Mouse (Mus musculus) liver, postnatal 0 days (tissue): ENCODE results near the gene Aes. TPM values are rescaled to one million over a fixed set of nuclear protein-coding genes. Genes with fewer than 3 reads are reported as not detected.

Experiments
- ATAC-seq: fragments of 200-750 bp; cut with Nextera tagmentation; 2 replicates; pipeline ENCODE4 v1.8.0; 2017; ENCODE audit warnings: mild to moderate bottlenecking, moderate library complexity
- DNase-seq: peaks from one replicate; pipeline ENCODE4 v3.0.0-alpha.2; 2016
- H3K27ac ChIP-seq: fragments of 300-500 bp; sonication (generic); 2 replicates; pipeline ENCODE4 v1.5.1; 2014; ENCODE audit warnings: antibody characterized with exemption, moderate library complexity, mild to moderate bottlenecking, low read depth
- H3K27me3 ChIP-seq: fragments of 300-500 bp; sonication (generic); 2 replicates; pipeline ENCODE4 v1.6.1; 2014; ENCODE audit warnings: low read length, control low read depth, mixed read lengths; ENCODE audit not compliant: insufficient read depth
- H3K36me3 ChIP-seq: fragments of 300-500 bp; sonication (generic); replicated peaks from 2 replicates; pipeline ENCODE4 v1.6.1; 2014; ENCODE audit warnings: mild to moderate bottlenecking, control low read depth, low read length, moderate library complexity, mixed read lengths; ENCODE audit not compliant: insufficient read depth
- H3K4me1 ChIP-seq: fragments of 300-500 bp; sonication (generic); 2 replicates; pipeline ENCODE4 v1.6.1; 2014; ENCODE audit warnings: antibody characterized with exemption, mild to moderate bottlenecking, control low read depth; ENCODE audit not compliant: insufficient read depth
- H3K4me2 ChIP-seq: fragments of 300-500 bp; sonication (generic); 2 replicates; pipeline ENCODE4 v1.6.1; 2014; ENCODE audit warnings: low read depth, mild to moderate bottlenecking, low read length, moderate library complexity, mixed read lengths
- H3K4me3 ChIP-seq: fragments of 300-500 bp; sonication (generic); 2 replicates; pipeline ENCODE4 v1.5.1; 2014; ENCODE audit warnings: low read depth, low read length
- H3K9ac ChIP-seq: fragments of 300-500 bp; sonication (generic); replicated peaks from 2 replicates; pipeline ENCODE4 v1.6.1; 2014; ENCODE audit warnings: mild to moderate bottlenecking, moderate library complexity
- H3K9me3 ChIP-seq: fragments of 300-500 bp; sonication (generic); 2 replicates; pipeline ENCODE4 v1.6.1; 2016; ENCODE audit warnings: mild to moderate bottlenecking, control low read depth, low read length, mixed read lengths
- CTCF ChIP-seq: sonication (generic); IDR thresholded peaks from 2 replicates; pipeline ENCODE4 v1.5.1; 2016; ENCODE audit warnings: antibody characterized with exemption, low read depth
- EP300 ChIP-seq: IDR thresholded peaks from 2 replicates; pipeline ENCODE4 v1.6.1; 2016; ENCODE audit warnings: antibody characterized with exemption, low read depth, mild to moderate bottlenecking
- WGBS: fragments of 180-500 bp; shearing (Covaris S2); extraction: QIAGEN DNeasy Blood & Tissue Kit; methylation state at CpG from one replicate; pipeline ENCODE4 v1.1.7; 2014; ENCODE audit not compliant: insufficient replicate concordance; 5-methylcytosine and 5-hydroxymethylcytosine counted together
- polyA plus RNA-seq: library from polyadenylated mRNA; unstranded; fragments of >200 nt; fragmentation: Nextera tagmentation; extraction: Ambion mirVana; gene quantifications from 2 replicates; pipeline ENCODE4 v1.2.1, GENCODE M21; 2015

Gene Aes
- polyA plus RNA-seq, 1 experiment from 2014 or later = 256 TPM

- Histone ChIP-seq H3K27ac (no peak overlapping the region), H3K9me3 (no peaks in the 10 kb centered on the region), H3K36me3 (no peaks in the 10 kb centered on the region), H3K9ac (peak overlapping the region; percentile 42; the same call in 1 of the 2 replicates), H3K4me3 (peak overlapping the region; percentile 25; the same call in 1 of the 2 replicates), H3K4me1 (peaks cover 46% of the 10 kb centered on the region), H3K27me3 (no peaks in the 10 kb centered on the region), H3K4me2 (peak overlapping the region; percentile 67)
- ATAC-seq (no peak), DNase-seq (no peak)
- TF ChIP-seq EP300 = no peak
- WGBS = 36% methylated on average over 7 of the region's 7 CpGs
These were observed 42.2 kb downstream of the Aes start for GRCm38 (mm10) chr10:81601396-81601905.

DNA sequence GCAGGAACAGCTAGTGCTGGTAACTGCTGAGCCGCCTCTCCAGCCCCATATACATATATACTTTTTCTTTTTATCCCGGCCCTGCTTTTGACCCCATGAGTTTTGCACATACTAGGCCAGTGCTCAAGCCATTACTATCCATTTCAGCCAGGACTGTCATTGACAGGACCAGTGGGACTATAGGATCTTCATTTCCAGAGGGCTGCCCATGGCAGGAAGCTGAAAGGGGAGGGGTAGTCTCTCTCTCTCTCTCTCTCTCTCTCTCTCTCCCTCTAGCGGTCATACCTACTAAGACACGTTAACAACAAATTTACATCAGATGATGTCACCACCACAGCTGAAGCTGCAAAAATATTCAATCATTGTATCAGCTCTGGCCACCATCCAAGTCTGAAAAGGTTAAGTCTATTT lies 43.5 kb downstream of the Aes start:
- DNase-seq (no peak), ATAC-seq (no peak)
- H3K27me3 ChIP-seq = no peaks in the 10 kb centered on the region
- H3K9ac ChIP-seq = no peak overlapping the region
- no peak overlapping the region for H3K4me2 ChIP-seq
- H3K9me3 ChIP-seq = no peaks in the 10 kb centered on the region
- WGBS = 12% methylated on average over 4 of the region's 4 CpGs
- TF ChIP-seq CTCF = peak; percentile 82
- no peak for TF ChIP-seq EP300
- H3K27ac ChIP-seq = no peak overlapping the region
- no peak overlapping the region for H3K4me3 ChIP-seq
- no peaks in the 10 kb centered on the region for H3K36me3 ChIP-seq
- H3K4me1 ChIP-seq = peaks cover 38% of the 10 kb centered on the region

GRCm38 (mm10) chr10:81604019-81604967 lies 45.0 kb downstream of the Aes start:
- H3K4me2 ChIP-seq = peak overlapping the region; percentile 91
- TF ChIP-seq CTCF (no peak), EP300 (no peak)
- no peaks in the 10 kb centered on the region for H3K27me3 ChIP-seq
- no peak for ATAC-seq
- H3K9ac ChIP-seq = no peak overlapping the region
- H3K27ac ChIP-seq = no peak overlapping the region
- peaks cover 35% of the 10 kb centered on the region for H3K4me1 ChIP-seq
- 51% methylated on average over 12 of the region's 12 CpGs for WGBS
- no peak for DNase-seq
- H3K36me3 ChIP-seq = no peaks in the 10 kb centered on the region
- no peaks in the 10 kb centered on the region for H3K9me3 ChIP-seq
- no peak overlapping the region for H3K4me3 ChIP-seq

GRCm38 (mm10) chr10:81604968-81605665 lies 45.8 kb downstream of the Aes start:
- Histone ChIP-seq H3K27me3 (no peaks in the 10 kb centered on the region), H3K9ac (peak overlapping the region; percentile 35), H3K4me1 (peaks cover 31% of the 10 kb centered on the region), H3K9me3 (no peaks in the 10 kb centered on the region), H3K4me3 (peak overlapping the region; percentile 60), H3K27ac (peak overlapping the region; percentile 86), H3K36me3 (no peaks in the 10 kb centered on the region), H3K4me2 (peak overlapping the region; percentile 91)
- DNase-seq = peak; percentile 90
- peak; percentile 35 for ATAC-seq
- 8% methylated on average over 29 of the region's 29 CpGs for WGBS
- peak; percentile 95 for TF ChIP-seq CTCF
- no peak for TF ChIP-seq EP300

DNA sequence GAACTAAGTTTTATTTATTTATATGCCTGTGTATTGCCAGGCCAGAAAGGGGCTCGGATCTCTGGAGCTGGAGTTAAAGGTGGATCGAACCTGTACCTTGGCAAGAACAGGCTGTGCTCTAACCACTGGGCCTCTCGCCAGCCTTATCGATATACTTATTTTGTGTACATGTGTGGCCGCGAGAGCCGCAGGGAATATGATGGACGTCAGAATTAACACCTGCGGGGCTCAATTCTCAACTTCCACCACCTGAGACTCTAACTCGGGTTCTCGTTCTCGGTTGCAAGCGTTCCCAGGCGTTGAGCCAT lies 46.3 kb downstream of the Aes start:
- H3K9ac ChIP-seq = peak overlapping the region; percentile 35
- no peaks in the 10 kb centered on the region for H3K27me3 ChIP-seq
- peak; percentile 12 for ATAC-seq

More for the DNA sequence above, 46.3 kb downstream of the Aes start:
- Histone ChIP-seq H3K9me3 (no peaks in the 10 kb centered on the region), H3K27ac (peak overlapping the region; percentile 86), H3K4me2 (peak overlapping the region; percentile 91), H3K4me3 (peak overlapping the region; percentile 60), H3K36me3 (no peaks in the 10 kb centered on the region), H3K4me1 (peaks cover 29% of the 10 kb centered on the region)
- TF ChIP-seq CTCF (no peak), EP300 (no peak)
- WGBS = under 1% methylated on average over 14 of the region's 14 CpGs
- no peak for DNase-seq
